Mouse (Mus musculus): ENCODE results near the gene Necap2.
A peak's percentile ranks its signal among the peaks of the same experiment; 100 is the strongest.

Gene Necap2

DNA sequence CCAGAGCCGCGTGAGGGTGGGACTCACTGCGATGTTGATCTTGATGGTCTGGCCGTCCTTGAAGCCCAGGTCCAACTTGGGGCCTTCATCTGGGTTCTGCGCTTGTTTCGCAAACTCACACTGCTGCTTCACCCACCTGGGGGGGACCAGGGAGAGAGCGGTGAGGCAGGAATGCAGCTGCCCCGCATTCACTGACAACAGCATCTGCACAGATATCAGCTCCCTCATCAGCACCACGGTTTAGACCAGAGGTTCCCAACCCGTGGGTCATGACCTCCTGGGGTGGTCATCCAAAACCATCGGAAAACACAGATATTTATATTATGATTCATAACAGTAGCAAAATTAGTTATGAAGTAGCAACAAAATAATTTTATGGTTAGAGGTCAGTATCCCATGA is 5.7 kb downstream of the Necap2 start:
- no peak for DNase-seq

- peak; percentile 65 for DNase-seq
Observed at GRCm38 (mm10) chr4:141069731-141070130, 8.4 kb downstream of the Necap2 start.

- DNase-seq: no peak
Observed at GRCm38 (mm10) chr4:141068655-141069054, 9.5 kb downstream of the Necap2 start.

- DNase-seq: no peak
Observed at GRCm38 (mm10) chr4:141067516-141068046, 10.6 kb downstream of the Necap2 start.

GRCm38 (mm10) chr4:141066709-141067515 is 11.2 kb downstream of the Necap2 start:
- no peak for DNase-seq

- peak; percentile 92 for DNase-seq
Observed at GRCm38 (mm10) chr4:141065123-141065522, 13.0 kb downstream of the Necap2 start.

- no peak for DNase-seq
Observed at GRCm38 (mm10) chr4:141064104-141064659, 14.0 kb downstream of the Necap2 start.

DNA sequence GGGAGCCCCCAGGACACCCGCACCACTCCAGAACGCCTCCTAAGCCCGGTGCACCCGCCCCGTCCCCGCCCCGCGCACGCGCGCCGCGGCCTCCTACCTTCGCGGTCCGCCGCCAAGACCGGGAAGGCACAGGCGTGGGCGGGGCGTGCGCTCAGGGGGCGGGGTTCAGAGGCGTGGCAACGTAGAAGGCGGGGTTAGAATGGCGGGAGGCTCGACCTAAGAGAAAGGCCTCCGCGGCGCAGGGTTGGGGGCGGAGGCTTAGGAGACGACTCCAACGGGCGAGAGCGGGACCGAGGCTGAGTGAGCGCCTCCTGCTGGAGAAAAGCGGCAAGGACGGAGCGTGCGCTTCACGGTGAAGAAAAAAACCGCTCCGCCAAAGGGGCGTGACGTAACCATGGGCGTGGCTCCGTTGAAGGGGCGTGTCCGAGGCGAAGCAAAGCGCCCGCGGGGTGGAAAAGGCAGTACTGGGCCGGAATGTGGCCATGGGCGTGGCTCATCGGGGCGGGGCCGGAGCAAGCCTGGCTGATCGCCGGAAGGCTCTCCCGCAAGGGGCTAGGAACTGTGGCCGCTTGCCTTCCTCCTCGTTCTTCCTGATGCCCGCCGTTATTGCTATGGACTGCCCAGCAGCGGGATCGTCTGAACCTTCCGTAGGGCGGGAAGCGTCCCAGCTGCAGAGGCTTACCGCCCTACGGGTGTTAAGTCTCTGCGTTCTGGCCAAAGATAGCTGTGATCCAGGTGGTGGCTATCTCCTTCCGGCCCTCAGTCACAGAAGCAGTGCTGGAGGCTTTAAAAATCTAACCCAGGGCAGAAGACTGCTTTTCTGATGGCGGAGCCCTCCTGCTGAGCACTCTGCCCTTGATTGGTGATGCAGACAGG is 17.5 kb downstream of the Necap2 start, which contains the start of gene Crocc:
Crocc (minus strand) TSS at position 125 of the 876 bp plus-strand sequence.
- peak; percentile 100 for DNase-seq

GRCm38 (mm10) chr4:141059616-141060425 is 18.3 kb downstream of the Necap2 start:
- DNase-seq: peak; percentile 40

DNA sequence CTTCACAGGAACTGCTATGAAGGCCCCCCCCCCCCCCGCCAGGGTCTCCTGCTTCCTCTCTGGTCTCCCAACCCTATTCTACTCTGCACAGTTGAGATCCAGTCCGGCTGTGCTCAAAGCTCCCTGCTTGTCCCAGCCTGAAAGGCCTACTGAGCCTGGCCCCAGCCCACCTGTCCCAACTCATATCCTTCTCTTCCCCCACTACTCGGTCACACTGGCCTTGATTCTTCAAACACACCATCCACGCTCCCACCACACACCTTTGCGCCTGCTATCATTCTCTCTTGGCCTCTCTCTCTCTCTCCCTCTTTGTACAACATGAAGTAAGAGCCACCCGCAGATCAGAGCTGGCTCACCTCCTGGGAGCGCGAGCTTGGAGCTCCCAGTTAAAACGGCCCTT is 19.3 kb downstream of the Necap2 start:
- DNase-seq: no peak

GRCm38 (mm10) chr4:141056970-141057369 is 21.2 kb downstream of the Necap2 start:
- no peak for DNase-seq

GRCm38 (mm10) chr4:141053568-141054161 is 24.5 kb downstream of the Necap2 start:
- peak; percentile 60 for DNase-seq

DNA sequence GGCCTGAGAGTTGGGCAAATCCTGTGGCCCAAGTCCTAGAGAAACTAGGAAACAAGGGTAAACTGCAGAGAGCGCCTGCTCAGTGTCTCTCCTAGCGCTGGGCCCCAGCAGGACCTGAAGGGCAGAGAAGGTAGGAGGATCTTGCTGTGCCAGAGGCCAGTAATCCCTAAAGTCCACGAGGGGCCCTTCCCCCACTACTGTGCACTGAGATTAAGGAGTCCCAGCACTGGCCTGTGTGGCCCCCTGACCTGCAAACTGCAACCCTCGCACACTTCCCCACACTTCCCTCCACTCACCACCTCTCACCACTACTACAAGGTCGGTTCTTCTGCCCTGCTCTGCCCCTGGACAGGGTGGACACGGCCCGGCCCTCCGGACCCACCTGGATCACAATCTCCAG is 25.0 kb downstream of the Necap2 start:
- DNase-seq: no peak

DNA sequence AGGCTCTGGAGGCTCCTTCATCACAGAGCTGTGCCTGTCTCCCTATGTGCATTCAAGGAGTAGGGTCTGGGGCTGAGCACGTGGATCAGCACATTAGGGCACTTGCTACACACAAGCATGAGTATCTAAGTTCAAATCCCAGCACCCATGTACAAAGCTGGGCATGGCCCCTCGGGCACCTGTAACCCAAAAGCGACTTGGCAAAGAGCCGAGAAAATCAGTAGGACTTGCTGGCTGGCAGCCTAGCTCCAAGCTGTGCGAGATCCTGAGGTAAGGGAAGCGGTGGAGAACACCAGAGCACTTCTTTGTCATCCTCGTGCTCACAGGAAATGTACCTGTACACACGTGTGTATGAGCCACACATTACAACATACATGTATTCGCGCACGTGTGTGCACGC is 25.7 kb downstream of the Necap2 start:
- no peak for DNase-seq

DNA sequence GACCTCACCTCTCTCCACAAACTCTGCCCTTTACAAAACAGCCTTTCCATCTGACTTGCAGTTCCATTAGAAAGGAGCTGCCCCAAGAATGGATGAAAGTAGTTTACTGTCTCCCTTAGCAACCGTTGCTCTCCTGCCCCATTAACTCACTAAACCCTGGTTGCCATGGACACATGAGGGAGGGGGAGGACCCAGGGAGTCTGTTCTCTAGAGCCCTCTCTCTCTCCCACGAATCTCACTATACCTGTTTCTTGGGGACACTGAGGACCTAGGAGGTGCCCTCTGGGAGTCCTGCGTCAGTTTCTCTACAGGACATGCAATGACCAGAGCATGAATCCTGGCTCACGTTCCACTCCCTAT is 28.7 kb downstream of the Necap2 start:
- peak; percentile 86 for DNase-seq

DNA sequence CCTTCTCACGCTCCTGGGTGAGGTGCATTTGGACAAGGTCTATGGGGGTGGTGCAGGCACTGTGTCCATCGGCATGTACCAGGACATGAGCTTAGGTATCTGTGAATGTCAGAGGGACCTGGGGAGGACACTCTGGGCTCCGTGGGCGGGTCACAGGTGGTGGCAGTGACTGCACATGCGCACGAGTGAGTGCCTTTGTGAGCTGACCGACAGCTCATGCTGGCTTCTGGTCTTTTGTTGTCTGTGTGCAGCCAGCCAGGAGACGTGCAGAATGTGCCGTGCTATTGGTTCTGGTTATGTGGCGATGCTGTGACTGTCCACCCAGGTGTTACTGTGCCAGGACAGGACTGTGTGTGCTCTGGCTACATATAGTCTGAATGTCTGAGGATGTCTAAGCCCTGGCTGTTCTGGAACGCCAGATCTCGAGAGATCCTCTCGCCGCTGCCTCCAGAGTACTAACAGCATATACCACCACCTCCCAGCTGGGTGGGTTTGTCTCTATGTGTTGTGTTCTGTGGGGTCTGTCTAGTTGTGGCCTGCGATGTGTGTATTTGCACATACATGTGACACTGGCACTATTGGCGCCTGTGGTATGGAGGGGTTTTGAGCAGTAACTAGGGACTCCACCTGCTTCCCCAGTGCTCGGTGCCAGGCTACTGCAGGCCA is 29.2 kb downstream of the Necap2 start:
- peak; percentile 48 for DNase-seq

- peak; percentile 85 for DNase-seq
Observed at GRCm38 (mm10) chr4:141044816-141045215, 33.3 kb downstream of the Necap2 start.

DNA sequence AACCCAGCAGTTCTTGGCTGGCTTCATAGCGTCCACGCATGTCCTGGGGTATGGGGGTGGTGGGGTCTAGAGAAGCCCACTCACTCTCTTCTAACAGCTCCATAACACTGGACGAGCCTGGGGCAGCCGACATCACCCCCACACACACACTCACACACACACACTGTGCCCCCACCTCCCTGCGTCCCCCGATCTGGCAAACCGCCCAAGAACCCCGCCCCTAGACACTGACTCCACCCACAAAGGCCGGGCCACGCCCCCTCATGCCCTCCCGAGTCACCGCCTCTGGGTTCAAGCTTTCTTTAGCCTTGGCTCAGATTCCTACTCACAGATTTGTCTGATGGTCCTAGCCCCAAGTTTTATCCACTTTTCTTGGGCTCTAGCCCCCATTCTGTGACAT is 37.0 kb downstream of the Necap2 start:
- DNase-seq: no peak

GRCm38 (mm10) chr4:141033606-141034549 is 44.3 kb downstream of the Necap2 start:
- DNase-seq: no peak

GRCm38 (mm10) chr4:141031733-141032132 is 46.4 kb downstream of the Necap2 start:
- peak; percentile 83 for DNase-seq

All from embryo, embryonic 11 days (tissue).